Mouse (Mus musculus) neural tube, embryonic 14.5 days (tissue): ENCODE results near the gene Erg. TPM values are rescaled to one million over a fixed set of nuclear protein-coding genes. Genes with fewer than 3 reads are reported as not detected.

ENCODE experiments used
- ATAC-seq: fragments of 200-750 bp; cut with Nextera tagmentation; 2 replicates; pipeline ENCODE4 v1.8.0; 2017; ENCODE audit warnings: low read depth, mild to moderate bottlenecking, moderate TSS enrichment, moderate library complexity
- H3K27ac ChIP-seq: fragments of 300-500 bp; sonication (generic); 2 replicates; pipeline ENCODE4 v1.5.1; 2014; ENCODE audit warnings: low read depth, mild to moderate bottlenecking, control low read depth, low read length, moderate library complexity, mixed read lengths
- H3K27me3 ChIP-seq: fragments of 300-500 bp; sonication (generic); 2 replicates; pipeline ENCODE4 v1.6.1; 2014; ENCODE audit warnings: low read length; ENCODE audit not compliant: control insufficient read depth, insufficient read depth
- H3K36me3 ChIP-seq: fragments of 300-500 bp; sonication (generic); 2 replicates; pipeline ENCODE4 v1.6.1; 2014; ENCODE audit warnings: low read length, mixed read lengths; ENCODE audit not compliant: control insufficient read depth, insufficient read depth
- H3K4me1 ChIP-seq: fragments of 300-500 bp; sonication (generic); 2 replicates; pipeline ENCODE4 v1.6.1; 2014; ENCODE audit warnings: low read length; ENCODE audit not compliant: control insufficient read depth, insufficient read depth
- H3K4me2 ChIP-seq: fragments of 300-500 bp; sonication (generic); 2 replicates; pipeline ENCODE4 v1.6.1; 2014; ENCODE audit warnings: mild to moderate bottlenecking, low read depth, low read length, control low read depth
- H3K4me3 ChIP-seq: fragments of 300-500 bp; sonication (generic); 2 replicates; pipeline ENCODE4 v1.5.1; 2014; ENCODE audit warnings: low read depth, low read length, control low read depth, mixed read lengths
- H3K9ac ChIP-seq: fragments of 300-500 bp; sonication (generic); replicated peaks from 2 replicates; pipeline ENCODE4 v1.6.1; 2014; ENCODE audit warnings: low read depth, mild to moderate bottlenecking, control low read depth, low read length, mixed read lengths
- H3K9me3 ChIP-seq: fragments of 300-500 bp; sonication (generic); 2 replicates; pipeline ENCODE4 v1.6.1; 2016; ENCODE audit warnings: low read length; ENCODE audit not compliant: control insufficient read depth
- WGBS: fragments of 180-500 bp; shearing (Covaris S2); extraction: QIAGEN DNeasy Blood & Tissue Kit; methylation state at CpG from one replicate; pipeline ENCODE4 v1.1.7; 2014; 5-methylcytosine and 5-hydroxymethylcytosine counted together
- polyA plus RNA-seq: library from polyadenylated mRNA; unstranded; fragments of >200 nt; fragmentation: Nextera tagmentation; extraction: Ambion mirVana; gene quantifications from 2 replicates; pipeline ENCODE4 v1.2.1, GENCODE M21; 2014

Gene Erg
- polyA plus RNA-seq, 1 experiment from 2014 or later, result 0.95 TPM

DNA sequence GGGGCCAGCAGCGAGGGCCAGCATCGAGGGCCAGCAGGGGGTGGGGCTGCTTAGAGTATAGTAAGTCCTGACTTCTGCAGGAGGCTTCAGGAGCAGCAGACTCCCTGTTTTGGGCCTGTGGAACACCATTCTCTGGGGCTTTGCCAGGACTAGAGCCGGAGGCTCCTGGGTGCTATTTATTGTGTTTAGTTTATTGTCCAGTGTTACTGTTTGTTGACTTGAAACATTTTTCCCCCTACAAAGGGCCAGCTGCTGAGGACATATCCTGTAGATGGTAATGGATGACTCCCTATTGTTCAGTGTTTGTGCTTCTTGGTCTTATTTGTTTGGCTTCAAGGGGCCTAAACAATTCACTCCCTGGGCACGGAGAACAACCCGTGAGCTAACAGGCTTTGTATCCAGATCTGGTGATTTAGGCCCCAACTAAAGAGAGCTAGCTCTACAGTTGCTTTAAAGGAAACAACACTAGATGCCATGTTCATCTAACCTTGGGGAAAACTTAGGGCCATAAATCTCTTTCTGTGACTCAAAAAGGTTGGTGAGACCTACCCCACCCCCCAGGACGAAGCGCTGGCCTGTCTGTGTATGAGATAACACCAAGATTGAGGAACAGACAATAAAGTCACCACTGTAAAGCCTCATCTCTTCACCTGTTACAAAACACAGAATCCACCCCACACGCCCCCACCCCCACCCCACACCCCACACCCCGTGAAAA, 137.6 kb downstream of the Erg start:
- no peaks in the 10 kb centered on the region for H3K27me3 ChIP-seq
- no peaks in the 10 kb centered on the region for H3K9me3 ChIP-seq
- no peaks in the 10 kb centered on the region for H3K36me3 ChIP-seq
- no peaks in the 10 kb centered on the region for H3K4me1 ChIP-seq
- no peak overlapping the region for H3K9ac ChIP-seq
- no peak overlapping the region for H3K4me2 ChIP-seq
- no peak overlapping the region for H3K4me3 ChIP-seq
- 28% methylated on average over 9 of the region's 9 CpGs for WGBS
- H3K27ac ChIP-seq, result no peak overlapping the region
- peak; percentile 51; the same call in 1 of the 2 replicates for ATAC-seq

DNA sequence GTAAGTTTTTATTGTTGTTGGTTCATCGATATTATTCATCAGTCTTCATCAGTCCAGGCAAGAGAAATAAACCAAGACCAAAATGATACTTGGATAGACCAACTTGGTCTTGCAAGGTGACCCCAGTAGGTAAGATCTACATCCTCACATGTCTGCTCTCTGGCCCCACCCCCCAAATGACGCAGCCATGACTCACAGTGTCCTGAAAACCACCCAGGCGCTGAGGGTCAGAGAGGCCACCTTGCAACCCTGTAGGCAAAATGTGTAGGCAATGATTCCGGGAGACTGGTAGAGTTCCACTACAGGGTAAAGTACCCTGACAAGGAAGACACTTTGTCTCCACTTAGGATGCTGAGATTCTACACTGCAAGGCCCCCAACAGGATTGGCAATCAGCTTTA, 138.5 kb downstream of the Erg start:
- Histone ChIP-seq H3K4me1 (no peaks in the 10 kb centered on the region), H3K27me3 (no peaks in the 10 kb centered on the region), H3K9me3 (no peaks in the 10 kb centered on the region), H3K4me3 (no peak overlapping the region), H3K36me3 (no peaks in the 10 kb centered on the region), H3K27ac (no peak overlapping the region), H3K9ac (no peak overlapping the region), H3K4me2 (no peak overlapping the region)
- WGBS, result 85% methylated on average over 4 of the region's 4 CpGs
- ATAC-seq, result no peak

DNA sequence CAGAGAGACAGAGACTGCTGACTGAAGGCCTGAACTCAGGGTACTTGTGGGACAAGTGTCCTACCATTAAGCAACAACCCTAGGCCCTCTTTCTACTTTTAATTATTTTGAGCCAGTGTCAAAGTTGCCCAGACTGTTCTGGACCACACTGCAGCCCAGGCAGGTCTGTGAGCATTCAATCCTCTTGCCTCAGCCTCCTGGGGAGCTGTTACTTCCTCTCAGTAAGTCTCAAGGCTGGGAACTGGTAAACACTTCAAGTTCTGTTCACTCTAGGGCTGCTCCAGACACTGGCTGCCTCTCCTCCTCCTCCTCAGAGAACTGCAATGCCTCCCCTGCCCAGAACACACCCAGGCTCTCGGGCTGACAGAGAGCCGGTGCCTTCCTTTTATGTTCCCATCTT, 140.0 kb downstream of the Erg start:
- 64% methylated on average over 2 of the region's 2 CpGs for WGBS
- ATAC-seq, result no peak
- H3K36me3 ChIP-seq, result no peaks in the 10 kb centered on the region
- H3K9ac ChIP-seq, result no peak overlapping the region
- no peak overlapping the region for H3K4me2 ChIP-seq
- no peak overlapping the region for H3K27ac ChIP-seq
- H3K4me3 ChIP-seq, result no peak overlapping the region
- H3K27me3 ChIP-seq, result no peaks in the 10 kb centered on the region
- H3K9me3 ChIP-seq, result no peaks in the 10 kb centered on the region
- no peaks in the 10 kb centered on the region for H3K4me1 ChIP-seq

DNA sequence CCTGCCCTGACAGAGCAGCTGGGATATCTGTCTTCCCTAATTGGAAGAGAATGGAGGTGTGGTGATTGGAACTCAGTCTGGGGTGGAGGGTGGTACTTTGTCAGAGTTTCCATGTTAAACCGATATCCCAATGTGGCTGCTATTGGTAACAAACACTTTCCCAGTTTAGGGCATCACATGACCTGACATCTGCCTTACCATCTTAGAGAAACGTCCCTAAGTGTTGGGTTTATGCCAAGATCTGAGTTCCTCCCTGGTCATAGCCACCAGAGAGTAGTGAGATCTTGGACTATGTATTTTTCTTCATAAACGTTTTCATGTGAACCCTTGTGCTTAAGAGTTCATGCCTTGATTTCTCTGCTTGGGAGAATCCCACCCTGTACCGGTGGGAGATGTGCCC, 144.4 kb downstream of the Erg start:
- ATAC-seq, result no peak
- H3K27me3 ChIP-seq, result no peaks in the 10 kb centered on the region
- no peak overlapping the region for H3K9ac ChIP-seq
- 71% methylated on average over 4 of the region's 4 CpGs for WGBS
- no peaks in the 10 kb centered on the region for H3K36me3 ChIP-seq
- H3K4me2 ChIP-seq, result no peak overlapping the region
- H3K4me3 ChIP-seq, result no peak overlapping the region
- no peaks in the 10 kb centered on the region for H3K4me1 ChIP-seq
- H3K9me3 ChIP-seq, result no peaks in the 10 kb centered on the region
- no peak overlapping the region for H3K27ac ChIP-seq

DNA sequence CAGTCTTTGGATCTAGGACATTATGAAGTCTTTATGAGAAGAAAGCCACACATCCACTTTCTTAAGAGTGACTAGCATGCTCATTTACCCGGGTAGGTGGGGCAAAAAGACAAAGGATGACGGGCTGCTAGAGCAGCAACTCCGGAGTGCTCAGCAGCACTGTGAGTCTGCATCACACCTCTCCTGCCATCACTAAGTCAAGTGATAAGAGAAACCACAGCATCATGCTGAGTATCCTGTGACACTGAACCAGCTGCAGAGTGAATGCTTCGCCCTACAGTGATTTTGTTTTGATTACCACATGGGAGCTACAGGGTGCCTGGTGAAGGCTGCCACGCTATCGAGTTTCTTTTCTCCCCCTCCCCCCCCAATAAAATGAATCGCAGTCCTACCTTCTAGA, 145.2 kb downstream of the Erg start:
- 60% methylated on average over 7 of the region's 7 CpGs for WGBS

DNA sequence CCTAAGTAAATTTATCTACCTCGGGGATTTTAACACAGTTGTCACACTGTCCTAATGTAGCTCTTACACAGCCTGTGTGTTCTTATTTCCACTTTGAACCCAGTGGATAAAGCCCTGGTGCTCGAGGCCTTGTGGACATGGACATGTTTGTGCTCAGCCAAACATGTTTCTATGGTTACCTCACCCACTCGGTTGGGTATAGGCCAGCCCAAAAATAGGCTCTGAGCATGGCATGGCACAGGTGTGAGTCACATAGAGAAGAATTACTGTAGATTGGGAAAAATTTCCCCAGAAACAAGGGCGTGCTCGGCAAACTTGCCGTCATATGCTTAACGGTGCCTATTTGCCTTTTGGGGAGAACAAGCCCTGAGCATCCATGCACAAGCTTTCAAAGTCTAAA, 146.1 kb downstream of the Erg start:
- H3K27me3 ChIP-seq, result no peaks in the 10 kb centered on the region
- no peaks in the 10 kb centered on the region for H3K9me3 ChIP-seq
- no peaks in the 10 kb centered on the region for H3K4me1 ChIP-seq
- no peak overlapping the region for H3K4me3 ChIP-seq
- no peak overlapping the region for H3K4me2 ChIP-seq
- 82% methylated on average over 7 of the region's 7 CpGs for WGBS
- no peak overlapping the region for H3K9ac ChIP-seq
- ATAC-seq, result no peak
- H3K36me3 ChIP-seq, result no peaks in the 10 kb centered on the region
- no peak overlapping the region for H3K27ac ChIP-seq

More for the DNA sequence above, 145.2 kb downstream of the Erg start:
- no peak overlapping the region for H3K9ac ChIP-seq
- H3K9me3 ChIP-seq, result no peaks in the 10 kb centered on the region
- no peaks in the 10 kb centered on the region for H3K4me1 ChIP-seq
- H3K27me3 ChIP-seq, result no peaks in the 10 kb centered on the region
- no peak for ATAC-seq
- no peak overlapping the region for H3K4me2 ChIP-seq
- no peaks in the 10 kb centered on the region for H3K36me3 ChIP-seq
- no peak overlapping the region for H3K27ac ChIP-seq
- H3K4me3 ChIP-seq, result no peak overlapping the region

DNA sequence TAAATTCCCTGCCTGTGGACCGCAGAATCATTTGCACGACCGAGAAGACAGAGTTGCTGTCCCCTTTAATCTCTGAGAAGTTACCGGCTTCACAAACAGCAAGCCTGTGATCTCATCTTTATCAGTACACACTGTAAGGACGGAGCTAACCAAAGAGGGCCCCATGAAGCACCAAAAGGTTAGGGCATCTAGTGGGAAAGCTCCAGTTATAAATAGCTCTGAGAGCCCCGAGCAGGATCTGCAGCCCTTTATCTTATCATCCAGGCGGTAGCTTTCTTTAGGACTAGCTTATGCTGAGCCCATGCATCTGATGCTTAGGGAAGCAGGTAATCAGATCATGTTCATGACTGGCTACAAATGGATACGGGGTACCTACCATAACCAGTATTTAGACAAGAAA, 146.6 kb downstream of the Erg start:
- ATAC-seq, result no peak
- 76% methylated on average over 8 of the region's 8 CpGs for WGBS
- Histone ChIP-seq H3K4me1 (no peaks in the 10 kb centered on the region), H3K36me3 (no peaks in the 10 kb centered on the region), H3K9ac (no peak overlapping the region), H3K4me3 (no peak overlapping the region), H3K9me3 (no peaks in the 10 kb centered on the region), H3K4me2 (no peak overlapping the region), H3K27ac (no peak overlapping the region), H3K27me3 (no peaks in the 10 kb centered on the region)

DNA sequence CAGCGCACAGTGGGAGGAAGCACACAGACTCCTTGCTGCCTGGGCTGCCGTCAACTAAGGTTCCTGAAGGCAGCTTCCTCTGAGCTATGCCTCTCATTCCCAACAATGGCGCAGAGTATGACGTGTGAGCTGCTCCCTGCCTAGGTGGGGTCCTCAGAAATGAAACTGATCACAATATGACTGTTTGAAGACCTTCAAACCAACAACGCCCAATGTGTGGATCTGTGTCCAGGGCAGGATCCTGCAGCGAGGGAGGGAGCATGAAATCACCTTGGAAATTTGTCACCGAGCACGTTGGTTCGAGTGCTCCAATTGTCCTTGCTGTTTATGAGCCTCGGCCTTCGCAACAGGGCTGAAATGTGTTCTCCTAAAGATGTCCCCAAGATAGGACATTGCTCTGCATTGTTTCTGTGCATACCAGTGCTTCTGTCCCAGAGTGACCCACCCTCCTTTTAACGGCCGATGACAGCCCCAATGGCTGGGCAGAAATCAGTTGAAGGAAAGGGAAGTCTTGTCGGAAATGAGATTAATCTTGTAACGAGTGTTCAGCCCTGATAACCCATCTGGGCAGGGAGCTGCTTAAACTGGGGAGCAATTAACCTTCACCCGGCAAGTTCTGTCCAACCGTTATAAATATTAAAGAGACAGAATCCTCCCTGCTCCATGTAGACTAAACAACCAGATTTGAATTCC, 147.4 kb downstream of the Erg start:
- no peaks in the 10 kb centered on the region for H3K4me1 ChIP-seq
- 73% methylated on average over 17 of the region's 17 CpGs for WGBS
- H3K9me3 ChIP-seq, result no peaks in the 10 kb centered on the region
- H3K4me2 ChIP-seq, result no peak overlapping the region
- H3K27ac ChIP-seq, result no peak overlapping the region
- H3K36me3 ChIP-seq, result no peaks in the 10 kb centered on the region
- no peak overlapping the region for H3K4me3 ChIP-seq
- no peaks in the 10 kb centered on the region for H3K27me3 ChIP-seq
- no peak overlapping the region for H3K9ac ChIP-seq
- ATAC-seq, result no peak

DNA sequence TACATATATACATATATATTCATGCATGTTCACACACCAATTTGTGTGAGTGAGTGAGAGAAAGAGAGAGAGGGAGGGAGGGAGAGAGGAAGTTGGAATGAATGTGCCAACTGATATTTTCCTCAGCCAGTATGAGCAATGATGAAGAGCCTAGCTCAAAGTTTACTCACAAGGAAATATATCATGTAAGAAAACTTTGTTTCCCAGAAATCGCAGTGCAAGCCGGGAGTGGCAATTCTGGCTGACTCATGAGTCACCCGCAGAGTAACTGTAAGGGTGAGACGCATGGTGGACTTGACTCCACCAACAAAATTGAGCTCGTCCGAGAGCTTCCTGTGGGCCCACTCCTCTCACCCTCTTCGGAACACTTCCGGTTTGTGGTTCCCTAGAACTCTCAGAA, 149.8 kb downstream of the Erg start:
- ATAC-seq, result no peak
- WGBS, result 89% methylated on average over 8 of the region's 8 CpGs

More for the DNA sequence above, 149.8 kb downstream of the Erg start:
- no peak overlapping the region for H3K27ac ChIP-seq
- no peaks in the 10 kb centered on the region for H3K36me3 ChIP-seq
- H3K9me3 ChIP-seq, result no peaks in the 10 kb centered on the region
- H3K4me3 ChIP-seq, result no peak overlapping the region
- H3K9ac ChIP-seq, result no peak overlapping the region
- no peak overlapping the region for H3K4me2 ChIP-seq
- H3K27me3 ChIP-seq, result no peaks in the 10 kb centered on the region
- no peaks in the 10 kb centered on the region for H3K4me1 ChIP-seq
